Mouse (Mus musculus): ENCODE measurements around the gene Tent4b. TPM values are rescaled to one million over a fixed set of nuclear protein-coding genes. Genes with fewer than 3 reads are reported as not detected.

Gene Tent4b
- polyA plus RNA-seq, 1 experiment from 2014 or later = 14.5 TPM

GRCm38 (mm10) chr8:88266170-88266800 is 67.3 kb downstream of the Tent4b start:
- Histone ChIP-seq H3K27ac (ENCODE audit: low read depth, low read length) (no peak overlapping the region), H3K4me2 (replicated peaks; ENCODE audit: low read depth, low read length) (no peak overlapping the region)
- peak; percentile 88 for DNase-seq (ENCODE audit: low spot score)

GRCm38 (mm10) chr8:88266801-88267403 is 67.9 kb downstream of the Tent4b start:
- ATAC-seq (ENCODE audit: low FRiP score) = no peak
- no peak overlapping the region for H3K4me2 ChIP-seq (replicated peaks; ENCODE audit: low read depth, low read length)
- DNase-seq (ENCODE audit: low spot score) = no peak
- no peak overlapping the region for H3K9ac ChIP-seq (ENCODE audit: low read depth, low read length)
- 90% methylated on average over 14 of the region's 14 CpGs for WGBS
- no peaks in the 10 kb centered on the region for H3K27me3 ChIP-seq (ENCODE audit: control insufficient read depth, insufficient read depth, low read length)
- H3K4me1 ChIP-seq (replicated peaks; ENCODE audit: control insufficient read depth, insufficient read depth, low read length) = no peaks in the 10 kb centered on the region
- no peaks in the 10 kb centered on the region for H3K9me3 ChIP-seq (ENCODE audit: control insufficient read depth, low read length)
- H3K4me3 ChIP-seq (ENCODE audit: low read depth, low read length) = no peak overlapping the region
- no peak overlapping the region for H3K27ac ChIP-seq (ENCODE audit: low read depth, low read length)
- H3K36me3 ChIP-seq (ENCODE audit: control insufficient read depth, insufficient read depth, low read length) = no peaks in the 10 kb centered on the region

More at GRCm38 (mm10) chr8:88266170-88266800, 67.3 kb downstream of the Tent4b start:
- no peaks in the 10 kb centered on the region for H3K27me3 ChIP-seq (ENCODE audit: control insufficient read depth, insufficient read depth, low read length)
- no peaks in the 10 kb centered on the region for H3K9me3 ChIP-seq (ENCODE audit: control insufficient read depth, low read length)
- no peak for ATAC-seq (ENCODE audit: low FRiP score)
- H3K36me3 ChIP-seq (ENCODE audit: control insufficient read depth, insufficient read depth, low read length) = no peaks in the 10 kb centered on the region
- no peak overlapping the region for H3K4me3 ChIP-seq (ENCODE audit: low read depth, low read length)
- no peaks in the 10 kb centered on the region for H3K4me1 ChIP-seq (replicated peaks; ENCODE audit: control insufficient read depth, insufficient read depth, low read length)
- no peak overlapping the region for H3K9ac ChIP-seq (ENCODE audit: low read depth, low read length)
- WGBS = 60% methylated on average over 10 of the region's 10 CpGs

- Histone ChIP-seq H3K27ac (ENCODE audit: low read depth, low read length) (no peak overlapping the region), H3K4me1 (replicated peaks; ENCODE audit: control insufficient read depth, insufficient read depth, low read length) (peaks cover 4% of the 10 kb centered on the region; the same call in 1 of the 2 replicates), H3K9me3 (ENCODE audit: control insufficient read depth, low read length) (no peaks in the 10 kb centered on the region), H3K27me3 (ENCODE audit: control insufficient read depth, insufficient read depth, low read length) (peaks cover 12% of the 10 kb centered on the region; the same call in 1 of the 2 replicates), H3K36me3 (ENCODE audit: control insufficient read depth, insufficient read depth, low read length) (no peaks in the 10 kb centered on the region), H3K4me2 (replicated peaks; ENCODE audit: low read depth, low read length) (no peak overlapping the region), H3K9ac (ENCODE audit: low read depth, low read length) (no peak overlapping the region), H3K4me3 (ENCODE audit: low read depth, low read length) (no peak overlapping the region)
- 67% methylated on average over 7 of the region's 7 CpGs for WGBS
- DNase-seq (ENCODE audit: low spot score) (no peak), ATAC-seq (ENCODE audit: low FRiP score) (no peak)
These were observed 70.3 kb downstream of the Tent4b start for GRCm38 (mm10) chr8:88269107-88269875.

GRCm38 (mm10) chr8:88270086-88270485 is 71.1 kb downstream of the Tent4b start:
- no peaks in the 10 kb centered on the region for H3K36me3 ChIP-seq (ENCODE audit: control insufficient read depth, insufficient read depth, low read length)
- peaks cover 12% of the 10 kb centered on the region; the same call in 1 of the 2 replicates for H3K27me3 ChIP-seq (ENCODE audit: control insufficient read depth, insufficient read depth, low read length)
- peaks cover 4% of the 10 kb centered on the region; the same call in 1 of the 2 replicates for H3K4me1 ChIP-seq (replicated peaks; ENCODE audit: control insufficient read depth, insufficient read depth, low read length)
- 73% methylated on average over 3 of the region's 3 CpGs for whole genome bisulfite sequencing
- DNase-seq (ENCODE audit: low spot score) = no peak
- ATAC-seq (ENCODE audit: low FRiP score) = no peak
- no peak overlapping the region for H3K27ac ChIP-seq (ENCODE audit: low read depth, low read length)
- H3K4me2 ChIP-seq (replicated peaks; ENCODE audit: low read depth, low read length) = no peak overlapping the region
- no peak overlapping the region for H3K9ac ChIP-seq (ENCODE audit: low read depth, low read length)
- no peak overlapping the region for H3K4me3 ChIP-seq (ENCODE audit: low read depth, low read length)
- H3K9me3 ChIP-seq (ENCODE audit: control insufficient read depth, low read length) = no peaks in the 10 kb centered on the region

GRCm38 (mm10) chr8:88272231-88273050 is 73.4 kb downstream of the Tent4b start, which contains the start of gene Adcy7:
Gene Adcy7, plus strand, starts transcription at chr8:88272403.
- Histone ChIP-seq H3K9me3 (ENCODE audit: control insufficient read depth, low read length) (no peaks in the 10 kb centered on the region), H3K9ac (ENCODE audit: low read depth, low read length) (peak within 1 kb of the TSS; percentile 61), H3K36me3 (ENCODE audit: control insufficient read depth, insufficient read depth, low read length) (no peaks in the 10 kb centered on the region), H3K4me1 (replicated peaks; ENCODE audit: control insufficient read depth, insufficient read depth, low read length) (peaks cover 4% of the 10 kb centered on the region; the same call in 1 of the 2 replicates), H3K27ac (ENCODE audit: low read depth, low read length) (no peak within 1 kb of the TSS), H3K4me2 (replicated peaks; ENCODE audit: low read depth, low read length) (peak within 1 kb of the TSS; percentile 87), H3K4me3 (ENCODE audit: low read depth, low read length) (peak within 1 kb of the TSS; percentile 38), H3K27me3 (ENCODE audit: control insufficient read depth, insufficient read depth, low read length) (peaks cover 12% of the 10 kb centered on the region; the same call in 1 of the 2 replicates)
- 4% methylated on average over 59 of the region's 64 CpGs for WGBS
- peak; percentile 67 for ATAC-seq (ENCODE audit: low FRiP score)
- DNase-seq (ENCODE audit: low spot score) = peak; percentile 75

- H3K27me3 ChIP-seq (ENCODE audit: control insufficient read depth, insufficient read depth, low read length) = peaks cover 12% of the 10 kb centered on the region; the same call in 1 of the 2 replicates
These were observed 74.0 kb downstream of the Tent4b start for GRCm38 (mm10) chr8:88273051-88273430.

GRCm38 (mm10) chr8:88274090-88274489 is 75.1 kb downstream of the Tent4b start:
- Histone ChIP-seq H3K4me3 (ENCODE audit: low read depth, low read length) (no peak overlapping the region), H3K9ac (ENCODE audit: low read depth, low read length) (no peak overlapping the region), H3K36me3 (ENCODE audit: control insufficient read depth, insufficient read depth, low read length) (no peaks in the 10 kb centered on the region), H3K27me3 (ENCODE audit: control insufficient read depth, insufficient read depth, low read length) (peaks cover 12% of the 10 kb centered on the region; the same call in 1 of the 2 replicates), H3K9me3 (ENCODE audit: control insufficient read depth, low read length) (no peaks in the 10 kb centered on the region), H3K27ac (ENCODE audit: low read depth, low read length) (no peak overlapping the region), H3K4me1 (replicated peaks; ENCODE audit: control insufficient read depth, insufficient read depth, low read length) (peaks cover 4% of the 10 kb centered on the region; the same call in 1 of the 2 replicates), H3K4me2 (replicated peaks; ENCODE audit: low read depth, low read length) (no peak overlapping the region)
- 80% methylated on average over 5 of the region's 5 CpGs for WGBS
- DNase-seq (ENCODE audit: low spot score) = no peak
- no peak for ATAC-seq (ENCODE audit: low FRiP score)

More at GRCm38 (mm10) chr8:88273051-88273430, 74.0 kb downstream of the Tent4b start:
- H3K27ac ChIP-seq (ENCODE audit: low read depth, low read length) = no peak overlapping the region
- H3K4me1 ChIP-seq (replicated peaks; ENCODE audit: control insufficient read depth, insufficient read depth, low read length) = peaks cover 4% of the 10 kb centered on the region; the same call in 1 of the 2 replicates
- no peaks in the 10 kb centered on the region for H3K36me3 ChIP-seq (ENCODE audit: control insufficient read depth, insufficient read depth, low read length)
- H3K9ac ChIP-seq (ENCODE audit: low read depth, low read length) = peak overlapping the region; percentile 61; the same call in 1 of the 2 replicates
- H3K4me2 ChIP-seq (replicated peaks; ENCODE audit: low read depth, low read length) = peak overlapping the region; percentile 87; the same call in 1 of the 2 replicates
- WGBS = 66% methylated on average over 7 of the region's 7 CpGs
- H3K9me3 ChIP-seq (ENCODE audit: control insufficient read depth, low read length) = no peaks in the 10 kb centered on the region
- ATAC-seq (ENCODE audit: low FRiP score) (no peak), DNase-seq (ENCODE audit: low spot score) (no peak)
- H3K4me3 ChIP-seq (ENCODE audit: low read depth, low read length) = no peak overlapping the region

GRCm38 (mm10) chr8:88279220-88279619 is 80.2 kb downstream of the Tent4b start:
- H3K4me1 ChIP-seq (replicated peaks; ENCODE audit: control insufficient read depth, insufficient read depth, low read length) = no peaks in the 10 kb centered on the region
- ATAC-seq (ENCODE audit: low FRiP score) (no peak), DNase-seq (ENCODE audit: low spot score) (no peak)
- H3K9me3 ChIP-seq (ENCODE audit: control insufficient read depth, low read length) = no peaks in the 10 kb centered on the region
- H3K4me2 ChIP-seq (replicated peaks; ENCODE audit: low read depth, low read length) = no peak overlapping the region
- no peak overlapping the region for H3K27ac ChIP-seq (ENCODE audit: low read depth, low read length)
- H3K9ac ChIP-seq (ENCODE audit: low read depth, low read length) = no peak overlapping the region
- 59% methylated on average over 5 of the region's 5 CpGs for WGBS
- no peaks in the 10 kb centered on the region for H3K36me3 ChIP-seq (ENCODE audit: control insufficient read depth, insufficient read depth, low read length)
- H3K27me3 ChIP-seq (ENCODE audit: control insufficient read depth, insufficient read depth, low read length) = no peaks in the 10 kb centered on the region
- no peak overlapping the region for H3K4me3 ChIP-seq (ENCODE audit: low read depth, low read length)

All from hindbrain, embryonic 11.5 days (tissue).